Mouse (Mus musculus) liver, adult 2 months (tissue): ENCODE measurements at regions not wholly inside any gene's neighbourhood (a gene's known extent, or its start where the extent isn't known, plus 50 kb on each side); places are given as distances from the start of the nearest gene placed in this dataset.
"Not testable (repeated sequence)": the region's sequence is repeated elsewhere in the genome, so short reads cannot be mapped to it uniquely, and the experiment has no call there.

ENCODE experiments used
- CTCF ChIP-seq: fragments of 200-500 bp; IDR thresholded peaks from 2 replicates; pipeline ENCODE4 v1.5.1; 2011; ENCODE audit warnings: low read depth, low read length, control low read depth
- POLR2A ChIP-seq: fragments of 200-500 bp; IDR thresholded peaks from 2 replicates; pipeline ENCODE4 v1.6.1; 2011; ENCODE audit warnings: low read length, control low read depth; ENCODE audit not compliant: insufficient read depth; ENCODE audit errors: extremely low read depth

GRCm38 (mm10) chr1:17489192-17489853 lies 656.4 kb downstream of the Crisp4 start:
- TF ChIP-seq CTCF, POLR2A: not testable (repeated sequence)
